Mouse (Mus musculus) spleen, postnatal 14 days (tissue): ENCODE data around the gene Ntf5.
"Not testable (repeated sequence)": the region's sequence is repeated elsewhere in the genome, so short reads cannot be mapped to it uniquely, and the experiment has no call there.

Experiments used
- DNase-seq, 2 experiments: peaks; one replicate each; pipeline ENCODE4 v3.0.0; 2021 to 2022; ENCODE audit warnings: low spot score in 2 of 2

Ntf5 gene

DNA sequence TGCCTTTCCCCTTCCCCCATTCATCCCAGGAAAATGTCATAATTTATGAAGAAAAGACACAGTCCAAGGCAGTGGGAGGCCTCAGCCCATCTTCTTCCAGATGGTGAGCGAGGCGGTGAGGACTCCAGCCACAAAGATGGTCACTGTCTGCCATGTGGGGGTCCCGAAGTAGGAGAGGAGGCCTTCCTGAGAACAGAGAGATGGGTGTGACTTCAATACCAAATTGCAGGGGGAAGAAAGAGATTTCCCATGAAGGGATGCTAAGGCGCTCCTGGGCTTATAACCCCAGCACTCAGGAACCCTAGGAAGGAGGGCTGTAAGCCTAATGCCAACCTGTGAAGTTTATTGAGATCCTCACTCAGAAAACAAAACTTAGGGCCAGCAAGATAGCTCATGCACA is 48.3 kb downstream of the Ntf5 start:
- no peak for DNase-seq

DNA sequence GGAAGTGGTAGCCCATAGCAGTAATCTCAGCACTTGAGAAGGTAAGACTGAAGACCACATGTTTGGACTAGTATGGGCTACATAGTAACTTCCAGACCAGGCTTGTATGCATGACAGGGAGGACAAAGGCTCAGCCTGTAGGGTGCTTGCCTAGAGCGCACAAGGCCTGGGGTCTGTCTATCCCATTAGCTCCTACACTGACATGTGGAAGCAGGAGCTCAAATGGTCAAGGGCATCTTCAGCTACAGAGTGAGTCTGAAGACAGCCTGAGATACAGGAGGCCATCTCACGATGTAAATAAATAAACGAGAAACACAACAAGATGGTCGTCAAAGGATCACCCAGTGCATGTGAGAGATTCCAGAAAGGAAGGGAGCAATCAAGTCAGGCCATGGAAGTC is 48.8 kb downstream of the Ntf5 start:
- no peak for DNase-seq

DNA sequence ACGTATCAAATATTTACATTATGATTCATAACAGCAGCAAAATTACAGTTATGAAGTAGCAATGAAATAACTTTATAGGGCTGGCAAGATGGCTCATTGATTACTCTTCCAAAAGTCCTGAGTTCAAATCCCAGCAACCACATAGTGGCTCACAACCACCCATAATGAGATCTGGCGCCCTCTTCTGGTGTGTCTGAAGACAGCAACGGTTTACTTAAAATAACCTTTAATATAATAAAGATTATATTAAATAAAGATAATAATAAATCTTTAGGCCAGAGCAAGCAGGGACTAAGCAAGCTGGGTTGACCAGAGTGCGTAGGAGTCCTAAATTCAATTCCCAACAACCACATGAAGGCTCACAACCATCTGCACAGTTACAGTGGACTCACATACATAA is 49.4 kb downstream of the Ntf5 start:
- DNase-seq: not testable (repeated sequence)

DNA sequence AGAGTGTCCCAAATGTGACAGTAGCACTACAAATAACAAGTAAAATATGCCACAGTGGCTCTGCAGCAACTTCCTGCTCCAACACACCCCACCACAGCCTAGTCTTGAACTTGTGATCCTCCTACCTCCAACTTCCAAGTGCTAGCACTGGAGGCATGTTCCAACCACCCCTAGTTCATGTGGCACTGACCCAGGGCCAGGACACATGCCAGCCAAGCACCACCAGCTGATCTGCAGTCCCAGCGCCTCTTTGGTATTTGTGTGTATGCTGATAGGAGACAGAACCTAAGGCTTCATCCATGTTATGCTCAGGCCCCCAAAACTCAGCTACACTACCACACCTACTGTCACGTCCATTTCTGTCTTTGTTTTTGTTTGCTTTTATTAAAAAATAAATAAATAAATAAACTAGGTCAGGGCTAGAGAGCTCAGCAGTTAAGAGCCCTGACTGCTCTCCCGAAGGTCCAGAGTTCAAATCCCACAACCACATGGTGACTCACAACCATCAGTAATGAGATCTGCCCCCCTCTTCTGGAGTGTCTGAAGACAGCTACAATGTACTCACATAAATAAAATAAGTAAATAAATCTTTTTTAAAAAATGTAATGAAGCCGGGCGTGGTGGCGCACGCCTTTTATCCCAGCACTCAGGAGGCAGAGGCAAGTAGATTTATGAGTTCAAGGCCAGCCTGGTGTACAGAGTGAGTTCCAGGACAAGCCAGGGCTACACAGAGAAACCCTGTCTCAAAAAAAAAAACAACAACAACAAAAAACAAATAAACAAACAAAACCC is 50.7 kb downstream of the Ntf5 start:
- DNase-seq: no peak

DNA sequence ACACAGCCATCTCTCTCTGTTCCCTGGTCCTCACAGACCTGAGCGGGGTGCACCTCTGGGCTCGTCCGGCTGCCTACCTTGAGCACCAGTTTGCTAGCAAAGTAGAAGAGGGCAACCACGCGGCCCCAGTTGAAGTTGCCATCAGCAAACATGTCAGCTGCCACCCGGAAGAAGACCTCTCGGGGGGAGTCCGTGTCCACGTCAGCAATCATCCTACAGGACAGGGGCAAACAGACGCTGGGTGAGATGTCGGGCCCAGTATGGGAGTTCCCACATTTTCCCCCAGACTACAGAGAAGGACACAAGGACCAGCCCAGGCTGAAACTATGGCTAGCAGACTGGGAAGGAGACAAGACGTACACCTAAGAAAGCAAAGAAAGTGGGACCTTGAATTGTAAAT is 51.6 kb downstream of the Ntf5 start:
- no peak for DNase-seq

DNA sequence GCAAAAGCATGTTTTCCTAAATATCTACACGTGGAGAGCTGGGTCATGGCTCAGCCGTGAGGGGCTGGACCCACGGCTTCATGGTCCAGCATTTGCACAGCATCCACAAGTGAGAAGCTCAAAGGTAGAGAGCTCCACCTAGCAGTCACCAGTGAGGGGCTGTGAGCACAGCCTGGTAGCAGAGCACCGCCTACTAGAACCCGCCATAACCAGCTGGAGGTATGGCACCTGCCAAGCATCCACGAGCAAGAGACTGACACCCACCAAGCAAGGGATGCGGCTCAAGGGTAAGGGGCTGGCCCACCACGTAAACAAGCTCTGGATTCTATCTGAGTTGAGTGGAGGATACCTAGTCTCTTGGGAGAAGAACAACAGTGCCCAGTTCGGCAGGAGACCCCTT is 52.1 kb downstream of the Ntf5 start:
- DNase-seq: no peak

DNA sequence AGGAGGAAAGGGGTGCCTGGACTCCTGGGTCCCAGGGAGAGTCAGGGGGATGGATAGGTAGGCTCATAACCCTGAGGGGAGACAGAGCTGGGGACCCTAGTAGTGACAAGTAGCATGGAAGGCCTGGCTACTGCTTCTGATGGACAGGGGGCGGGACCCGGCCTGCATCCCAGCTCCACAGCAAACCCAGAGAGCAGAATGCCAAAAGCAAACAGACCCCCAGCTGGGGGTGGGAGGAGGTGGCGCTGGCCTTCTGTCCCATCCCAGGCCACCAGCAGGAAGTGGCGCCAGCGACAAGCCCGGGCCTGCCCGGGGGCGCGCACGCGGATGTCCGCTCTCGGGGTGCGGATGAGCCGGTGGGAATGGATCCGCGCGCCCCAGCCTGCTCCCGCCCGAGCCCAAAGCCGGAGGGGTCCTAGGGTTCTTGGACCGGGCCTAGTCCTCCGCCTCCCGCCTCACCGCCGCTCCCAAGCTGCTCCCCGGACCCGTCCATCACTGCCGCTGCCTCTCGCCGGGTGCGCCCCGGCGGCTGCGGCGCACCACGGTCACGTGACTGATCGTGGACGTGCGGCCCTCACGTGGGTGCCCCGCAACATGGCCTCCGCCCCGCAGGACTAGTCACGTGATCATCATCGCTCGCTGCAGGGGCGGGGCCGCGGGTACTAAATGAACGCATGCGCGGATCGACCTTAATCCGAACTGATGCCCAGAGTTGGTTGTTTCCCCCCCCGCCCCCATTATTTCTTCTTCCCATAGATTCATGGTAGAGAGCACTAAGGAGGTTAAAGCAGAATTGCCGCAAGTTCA is 53.0 kb downstream of the Ntf5 start, which contains the start of gene Bax:
TSS of gene Bax (minus strand) at position 616 of the 807 bp plus-strand sequence.
- DNase-seq: peak; percentile 86 to 92
